Mouse (Mus musculus) cortical plate, adult 2 months (tissue): ENCODE data around the gene Gm49394. TPM values are rescaled to one million over a fixed set of nuclear protein-coding genes. Genes with fewer than 3 reads are reported as not detected.
A peak's percentile ranks its signal among the peaks of the same experiment; 100 is the strongest.

Source experiments
- H3K27ac ChIP-seq: fragments of 200-500 bp; 2 replicates; pipeline ENCODE4 v1.5.1; 2012; ENCODE audit warnings: low read length, control low read depth, inconsistent platforms; ENCODE audit not compliant: insufficient read depth
- H3K4me1 ChIP-seq: fragments of 200-500 bp; 2 replicates; pipeline ENCODE4 v1.6.1; 2011; ENCODE audit warnings: low read length; ENCODE audit not compliant: control insufficient read depth, insufficient read depth
- H3K4me3 ChIP-seq: fragments of 200-500 bp; 2 replicates; pipeline ENCODE4 v1.5.1; 2011; ENCODE audit warnings: mild to moderate bottlenecking, low read length, control low read depth; ENCODE audit not compliant: insufficient read depth
- CTCF ChIP-seq: fragments of 200-500 bp; IDR thresholded peaks from 2 replicates; pipeline ENCODE4 v1.5.1; 2011; ENCODE audit warnings: mild to moderate bottlenecking, control low read depth, low read length; ENCODE audit not compliant: insufficient read depth; ENCODE audit errors: extremely low read depth
- POLR2A ChIP-seq: fragments of 200-500 bp; IDR thresholded peaks from 2 replicates; pipeline ENCODE4 v1.6.1; 2011; ENCODE audit warnings: mild to moderate bottlenecking, low read length, control low read depth; ENCODE audit not compliant: insufficient read depth; ENCODE audit errors: extremely low read depth
- polyA plus RNA-seq: library from polyadenylated mRNA; depleted of rRNA; stranded (reverse); fragments of >200 nt; gene quantifications from 2 replicates; pipeline ENCODE4 v1.2.3, GENCODE M21; 2012; rRNA removed

Gene Gm49394
- polyA plus RNA-seq = not detected in 2 replicates

- TF ChIP-seq POLR2A (no peak), CTCF (no peak)
- H3K4me1 ChIP-seq = no peaks in the 10 kb centered on the region
- H3K27ac ChIP-seq = no peak within 1 kb of the TSS
- no peak within 1 kb of the TSS for H3K4me3 ChIP-seq
Measured at GRCm38 (mm10) chr7:142669751-142670625, at the start of gene Gm49394. Gene Gm49394 (minus strand): TSS chr7:142669942.

GRCm38 (mm10) chr7:142714783-142715498 lies 45.2 kb upstream of the Gm49394 start:
- TF ChIP-seq POLR2A (no peak), CTCF (peak; percentile 51)
- H3K4me1 ChIP-seq = no peaks in the 10 kb centered on the region
- H3K4me3 ChIP-seq = no peak overlapping the region
- no peak overlapping the region for H3K27ac ChIP-seq

GRCm38 (mm10) chr7:142706873-142707272 lies 37.1 kb upstream of the Gm49394 start:
- no peaks in the 10 kb centered on the region for H3K4me1 ChIP-seq
- TF ChIP-seq CTCF (no peak), POLR2A (no peak)
- H3K27ac ChIP-seq = no peak overlapping the region
- no peak overlapping the region for H3K4me3 ChIP-seq

- no peak for TF ChIP-seq POLR2A
- no peak for TF ChIP-seq CTCF
- Histone ChIP-seq H3K4me3 (no peak overlapping the region), H3K4me1 (no peaks in the 10 kb centered on the region), H3K27ac (no peak overlapping the region)
Measured at GRCm38 (mm10) chr7:142699334-142699860, 29.7 kb upstream of the Gm49394 start.

- no peak for TF ChIP-seq CTCF
- no peak for TF ChIP-seq POLR2A
- Histone ChIP-seq H3K27ac (no peak overlapping the region), H3K4me1 (peaks cover 2% of the 10 kb centered on the region; the same call in 1 of the 2 replicates), H3K4me3 (no peak overlapping the region)
Measured at GRCm38 (mm10) chr7:142678611-142679010, 8.9 kb upstream of the Gm49394 start.

GRCm38 (mm10) chr7:142675644-142676043 lies 5.9 kb upstream of the Gm49394 start:
- Histone ChIP-seq H3K4me1 (peaks cover 2% of the 10 kb centered on the region; the same call in 1 of the 2 replicates), H3K4me3 (no peak overlapping the region), H3K27ac (no peak overlapping the region)
- TF ChIP-seq CTCF = peak; percentile 66
- TF ChIP-seq POLR2A = no peak

GRCm38 (mm10) chr7:142675141-142675540 lies 5.4 kb upstream of the Gm49394 start:
- no peaks in the 10 kb centered on the region for H3K4me1 ChIP-seq
- TF ChIP-seq POLR2A = no peak
- TF ChIP-seq CTCF = no peak
- H3K4me3 ChIP-seq = no peak overlapping the region
- no peak overlapping the region for H3K27ac ChIP-seq

GRCm38 (mm10) chr7:142672120-142672519 lies 2.4 kb upstream of the Gm49394 start:
- no peak overlapping the region for H3K27ac ChIP-seq
- no peaks in the 10 kb centered on the region for H3K4me1 ChIP-seq
- no peak for TF ChIP-seq POLR2A
- peak; percentile 81 for TF ChIP-seq CTCF
- H3K4me3 ChIP-seq = no peak overlapping the region

- Histone ChIP-seq H3K27ac (no peak overlapping the region), H3K4me3 (no peak overlapping the region), H3K4me1 (no peaks in the 10 kb centered on the region)
- TF ChIP-seq CTCF = peak; percentile 33; the same call in 1 of the 2 replicates
- TF ChIP-seq POLR2A = no peak
Measured at GRCm38 (mm10) chr7:142671067-142671466, 1.3 kb upstream of the Gm49394 start.

GRCm38 (mm10) chr7:142668328-142668727 lies 1.4 kb downstream of the Gm49394 start:
- Histone ChIP-seq H3K27ac (no peak overlapping the region), H3K4me1 (no peaks in the 10 kb centered on the region), H3K4me3 (no peak overlapping the region)
- no peak for TF ChIP-seq CTCF
- no peak for TF ChIP-seq POLR2A
